Mouse (Mus musculus) embryonic facial prominence, embryonic 14.5 days (tissue): ENCODE data around the gene Arhgap32. TPM values are rescaled to one million over a fixed set of nuclear protein-coding genes. Genes with fewer than 3 reads are reported as not detected.

Source experiments
- ATAC-seq: fragments of 200-750 bp; cut with Nextera tagmentation; 2 replicates; pipeline ENCODE4 v1.8.0; 2017; ENCODE audit warnings: low read depth, moderate number of reproducible peaks, moderate TSS enrichment
- DNase-seq: peaks from one replicate; pipeline ENCODE4 v3.0.0-alpha.2; 2015; ENCODE audit warnings: low spot score
- H3K27ac ChIP-seq: fragments of 300-500 bp; sonication (generic); replicated peaks from 2 replicates; pipeline ENCODE4 v1.5.1; 2014; ENCODE audit warnings: low read depth, mild to moderate bottlenecking, low read length, moderate library complexity
- H3K27me3 ChIP-seq: fragments of 300-500 bp; sonication (generic); replicated peaks from 2 replicates; pipeline ENCODE4 v1.6.1; 2014; ENCODE audit warnings: low read length; ENCODE audit not compliant: control insufficient read depth, insufficient read depth
- H3K36me3 ChIP-seq: fragments of 300-500 bp; sonication (generic); 2 replicates; pipeline ENCODE4 v1.6.1; 2014; ENCODE audit warnings: low read length, mixed read lengths; ENCODE audit not compliant: control insufficient read depth, insufficient read depth
- H3K4me1 ChIP-seq: fragments of 300-500 bp; sonication (generic); 2 replicates; pipeline ENCODE4 v1.6.1; 2014; ENCODE audit warnings: antibody characterized with exemption, low read length; ENCODE audit not compliant: control insufficient read depth, insufficient read depth
- H3K4me2 ChIP-seq: fragments of 300-500 bp; sonication (generic); 2 replicates; pipeline ENCODE4 v1.6.1; 2014; ENCODE audit warnings: low read depth, mild to moderate bottlenecking, low read length, moderate library complexity, mixed read lengths
- H3K4me3 ChIP-seq: fragments of 300-500 bp; sonication (generic); 2 replicates; pipeline ENCODE4 v1.5.1; 2014; ENCODE audit warnings: low read depth, mild to moderate bottlenecking, low read length
- H3K9ac ChIP-seq: fragments of 300-500 bp; sonication (generic); 2 replicates; pipeline ENCODE4 v1.6.1; 2014; ENCODE audit warnings: low read depth, mild to moderate bottlenecking, low read length, moderate library complexity, mixed read lengths
- H3K9me3 ChIP-seq: fragments of 300-500 bp; sonication (generic); 2 replicates; pipeline ENCODE4 v1.6.1; 2016; ENCODE audit warnings: low read length; ENCODE audit not compliant: control insufficient read depth
- WGBS: fragments of 180-500 bp; shearing (Covaris S2); extraction: QIAGEN DNeasy Blood & Tissue Kit; methylation state at CpG from one replicate; pipeline ENCODE4 v1.1.7; 2014; 5-methylcytosine and 5-hydroxymethylcytosine counted together
- microRNA-seq: library from miRNA; unstranded; fragments of <30 nt; microRNA quantifications from one replicate; pipeline ENCODE4, GENCODE M21; 2016; ENCODE audit warnings: borderline number of aligned reads
- polyA plus RNA-seq: library from polyadenylated mRNA; unstranded; fragments of >200 nt; fragmentation: Nextera tagmentation; extraction: Ambion mirVana; gene quantifications from 2 replicates; pipeline ENCODE4 v1.2.1, GENCODE M21; 2014

The Arhgap32 gene
- polyA plus RNA-seq, 1 experiment from 2014 or later: 10.9 TPM

GRCm38 (mm10) chr9:32314071-32314470, 198.1 kb downstream of the Arhgap32 start:
- ATAC-seq (no peak), DNase-seq (no peak)
- Histone ChIP-seq H3K4me3 (no peak overlapping the region), H3K9ac (no peak overlapping the region), H3K27me3 (no peaks in the 10 kb centered on the region), H3K4me1 (no peaks in the 10 kb centered on the region; the same call in 1 of the 2 replicates), H3K9me3 (no peaks in the 10 kb centered on the region), H3K27ac (no peak overlapping the region), H3K4me2 (no peak overlapping the region), H3K36me3 (no peaks in the 10 kb centered on the region)
- WGBS: 67% methylated on average over 3 of the region's 3 CpGs

- WGBS: 90% methylated on average over 3 of the region's 3 CpGs
- H3K36me3 ChIP-seq: no peaks in the 10 kb centered on the region
- no peak for ATAC-seq
Observed at GRCm38 (mm10) chr9:32315999-32316398, 200.1 kb downstream of the Arhgap32 start.

More at GRCm38 (mm10) chr9:32315999-32316398, 200.1 kb downstream of the Arhgap32 start:
- Histone ChIP-seq H3K9me3 (no peaks in the 10 kb centered on the region), H3K9ac (no peak overlapping the region), H3K27me3 (no peaks in the 10 kb centered on the region), H3K4me3 (no peak overlapping the region), H3K4me2 (no peak overlapping the region), H3K27ac (no peak overlapping the region), H3K4me1 (no peaks in the 10 kb centered on the region; the same call in 1 of the 2 replicates)
- no peak for DNase-seq

Small RNA genes lying within 50 kb of the gene (microRNA-seq; reads per million reads assigned to microRNA genes)
- not detected for gene Gm44453

Other genes with a start within 250 kb of the Arhgap32 start
- 4.3 and 5.5 TPM in 2 replicates for gene Barx2, start 202.7 kb upstream of the Arhgap32 start, polyA plus RNA-seq
- 0.17 and 0.47 TPM in 2 replicates for gene Kcnj5, start 228.2 kb downstream of the Arhgap32 start, polyA plus RNA-seq